Mouse (Mus musculus) neutrophil, adult 5-6 weeks (primary cell): ENCODE measurements around the gene Gabpb1. TPM values are rescaled to one million over a fixed set of nuclear protein-coding genes. Genes with fewer than 3 reads are reported as not detected.
"Not testable (repeated sequence)": the region's sequence is repeated elsewhere in the genome, so short reads cannot be mapped to it uniquely, and the experiment has no call there.

Source experiments
- ATAC-seq: fragments of 151-379, 151-347 bp; 2 replicates; pipeline ENCODE4 v1.8.0; 2017; ENCODE audit warnings: mild to moderate bottlenecking, moderate TSS enrichment; ENCODE audit not compliant: insufficient number of reproducible peaks, poor library complexity, low FRiP score, severe bottlenecking; ENCODE audit errors: extremely low read depth
- total RNA-seq: library from RNA; stranded (forward); fragments of 200-1000 nt; gene quantifications from 2 replicates; pipeline ENCODE4 v1.2.3, GENCODE M21; 2017

The Gabpb1 gene
- total RNA-seq, 1 experiment from 2014 or later, result 51.4 TPM

GRCm38 (mm10) chr2:126647762-126648161, 28.4 kb downstream of the Gabpb1 start:
- ATAC-seq, result no peak

GRCm38 (mm10) chr2:126646461-126646860, 29.7 kb downstream of the Gabpb1 start:
- ATAC-seq, result no peak

- ATAC-seq, result no peak
Measured at GRCm38 (mm10) chr2:126644768-126645167, 31.4 kb downstream of the Gabpb1 start.

DNA sequence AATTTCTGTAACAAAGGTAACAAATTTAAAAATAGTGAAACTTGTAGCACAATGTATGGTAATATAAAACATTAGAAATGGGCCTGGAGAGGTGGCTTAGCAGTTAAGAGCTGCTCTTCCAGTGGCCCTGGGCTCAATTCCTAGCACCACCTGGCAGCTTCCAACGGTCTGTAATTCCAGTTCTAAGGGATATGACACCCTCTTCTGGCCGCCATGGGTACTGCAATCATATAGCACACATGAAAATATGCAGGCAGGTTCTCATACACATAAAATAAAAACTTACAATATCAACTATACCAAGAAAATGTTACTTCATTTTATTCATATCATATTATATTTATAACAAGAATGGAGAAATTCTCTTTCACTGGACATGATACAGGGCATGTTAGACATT, 35.8 kb downstream of the Gabpb1 start:
- no peak for ATAC-seq

DNA sequence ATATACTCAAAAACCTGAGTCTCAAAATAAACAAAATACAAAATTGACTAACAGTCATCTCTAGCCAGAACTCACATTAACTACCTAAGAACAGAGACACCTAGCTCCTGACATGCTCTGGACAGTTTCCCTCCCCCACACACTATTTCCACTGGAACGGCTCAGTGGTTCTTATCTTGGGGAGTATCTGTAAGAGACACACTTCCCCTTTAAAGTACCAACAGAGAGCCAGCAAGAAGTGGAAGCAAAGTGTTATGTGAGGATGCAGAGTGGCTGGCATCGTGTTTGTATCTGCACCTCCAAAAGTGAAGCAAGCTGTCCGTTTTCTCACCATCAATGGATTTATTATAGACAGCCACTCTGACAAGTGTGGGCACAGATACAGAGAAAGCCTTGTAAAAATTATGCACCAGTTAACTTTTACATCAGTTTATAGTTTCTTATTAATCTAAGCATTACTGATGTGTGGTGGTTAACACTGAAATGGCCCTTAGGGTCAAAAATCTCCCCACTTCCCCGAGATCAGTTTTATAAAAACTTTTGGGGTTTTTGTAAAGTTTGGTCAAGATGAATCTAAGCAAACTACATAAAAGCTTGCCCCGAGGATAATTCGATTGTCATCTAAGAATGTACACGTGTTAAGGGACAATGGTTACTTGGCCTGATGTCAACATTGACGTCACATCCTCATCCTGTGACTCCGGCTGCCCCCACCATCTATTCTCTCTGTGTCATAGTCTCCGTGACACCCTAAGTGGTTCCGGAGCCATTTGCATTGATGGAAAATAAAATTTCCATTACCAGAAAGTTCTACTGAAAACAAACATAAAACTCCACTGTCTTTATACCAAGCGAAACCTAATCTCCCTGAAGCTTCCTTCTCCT, 40.0 kb downstream of the Gabpb1 start:
- ATAC-seq, result peak; percentile 44; the same call in 1 of the 2 replicates

DNA sequence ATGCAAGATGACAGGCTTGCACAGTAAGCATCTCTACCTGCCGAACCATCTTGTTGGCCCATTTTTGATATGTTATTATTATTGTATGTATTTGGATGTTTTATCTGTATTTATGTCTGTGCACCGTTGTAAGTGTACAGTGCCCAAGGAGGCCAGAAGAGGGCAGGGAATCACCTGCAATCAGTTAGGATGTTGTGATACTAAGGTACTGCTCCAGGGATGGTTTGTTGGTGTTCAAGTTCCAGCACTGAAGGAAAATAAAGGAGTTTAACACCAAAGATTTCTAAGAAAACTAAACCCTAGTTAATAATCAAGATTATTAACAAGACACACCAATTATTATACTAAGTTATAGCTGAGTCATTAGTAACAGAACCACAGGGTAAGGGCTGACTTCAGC, 43.0 kb downstream of the Gabpb1 start:
- no peak for ATAC-seq

- ATAC-seq, result no peak
Measured at GRCm38 (mm10) chr2:126628455-126628995, 47.6 kb downstream of the Gabpb1 start.

DNA sequence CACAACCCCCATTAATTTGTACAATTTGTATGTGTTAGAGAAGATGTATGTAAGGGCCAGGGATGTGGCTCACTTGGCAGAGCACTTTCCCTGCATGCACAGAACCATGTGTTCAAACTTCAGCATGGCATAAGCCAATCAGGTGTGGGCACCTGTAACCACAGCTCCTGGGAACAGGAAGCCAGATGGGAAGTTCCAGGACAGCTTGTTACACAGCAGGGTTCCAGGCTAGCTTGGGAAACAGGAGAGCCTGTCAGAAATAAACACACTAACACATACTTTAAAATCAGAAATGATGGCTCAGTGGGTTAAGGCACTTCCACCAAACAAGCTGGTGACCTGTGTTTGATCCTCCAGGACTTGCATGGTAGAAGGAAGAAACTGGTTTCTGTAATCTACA, 53.0 kb downstream of the Gabpb1 start:
- no peak for ATAC-seq

GRCm38 (mm10) chr2:126622455-126622854, 53.7 kb downstream of the Gabpb1 start:
- ATAC-seq, result no peak

DNA sequence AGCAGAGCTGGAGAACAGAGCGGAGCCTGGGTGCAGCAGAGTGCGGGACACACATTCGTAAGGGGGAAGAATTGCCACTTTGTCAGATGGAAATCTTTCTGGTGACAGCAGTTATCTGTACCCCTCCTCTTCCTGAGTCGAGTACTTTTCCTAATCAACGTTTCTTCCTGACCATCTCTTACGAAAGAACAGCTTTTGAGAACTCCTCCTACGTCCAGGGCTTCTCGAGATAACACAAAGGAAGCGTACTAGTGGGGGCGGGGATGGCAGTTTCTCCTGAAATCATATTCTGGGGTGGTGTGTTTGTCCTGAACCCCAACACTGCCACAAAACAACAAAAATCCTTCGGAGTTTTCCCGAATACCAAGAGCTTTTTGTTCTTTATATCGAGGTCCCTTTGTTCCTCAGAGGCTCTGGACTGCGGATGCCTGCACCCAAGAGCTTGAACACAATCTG, 56.9 kb downstream of the Gabpb1 start, which contains the start of gene Hdc:
Hdc (minus strand) TSS at position 51 of the 456 bp plus-strand sequence.
- ATAC-seq, result no peak

DNA sequence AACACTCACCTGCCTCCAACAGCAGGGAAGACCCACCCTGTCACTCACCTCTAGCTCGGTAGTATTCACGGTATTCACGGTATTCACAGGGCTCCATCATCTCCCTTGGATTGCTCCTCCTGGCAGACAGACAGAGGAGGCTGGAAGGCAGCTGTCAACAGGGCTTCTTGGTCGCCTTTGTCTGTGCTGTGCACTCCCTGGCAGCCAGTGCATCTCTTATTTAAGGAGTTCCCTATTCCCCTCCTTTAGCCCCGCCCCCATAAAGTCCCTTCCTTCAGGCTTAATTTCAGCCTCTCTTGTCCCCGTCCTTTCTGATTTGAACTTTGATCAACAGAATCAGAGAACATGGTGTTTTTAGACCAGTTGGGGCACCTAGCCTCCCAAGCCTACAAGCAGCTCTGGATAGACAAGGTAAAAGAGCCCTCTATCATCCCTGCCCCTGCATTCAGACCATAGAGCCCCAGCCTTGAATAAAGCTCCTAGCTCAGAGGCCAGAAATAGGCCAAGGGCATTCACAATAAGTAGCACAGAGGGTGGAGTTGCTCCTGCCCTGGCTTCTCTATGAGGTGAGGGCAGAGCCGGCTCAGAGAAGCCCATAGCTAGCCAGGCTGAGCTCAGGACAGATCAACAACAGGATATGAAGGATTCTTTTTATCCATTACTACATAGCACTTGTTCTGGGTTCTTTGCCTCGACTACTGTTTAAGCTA, 57.5 kb downstream of the Gabpb1 start:
- peak; percentile 77 for ATAC-seq

DNA sequence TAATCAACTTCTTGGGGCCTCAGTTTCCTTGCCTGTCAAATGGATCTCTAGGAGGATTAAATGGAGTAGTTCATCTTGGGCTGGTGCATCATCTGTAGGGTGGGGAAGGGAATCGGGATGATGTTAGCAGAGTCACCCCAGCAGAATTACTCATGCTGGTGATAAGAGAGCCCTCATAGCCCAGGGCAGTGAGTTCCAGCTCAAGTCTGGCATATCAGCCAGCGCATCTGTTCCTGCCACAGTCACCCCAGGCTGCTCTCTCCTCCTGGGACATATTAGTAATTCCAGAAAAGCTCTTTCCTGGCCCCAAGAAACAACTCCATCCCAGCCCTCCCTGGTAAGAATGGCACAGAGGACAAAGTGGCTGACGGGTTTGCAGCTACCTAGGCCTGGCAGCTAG, 60.8 kb downstream of the Gabpb1 start:
- no peak for ATAC-seq

DNA sequence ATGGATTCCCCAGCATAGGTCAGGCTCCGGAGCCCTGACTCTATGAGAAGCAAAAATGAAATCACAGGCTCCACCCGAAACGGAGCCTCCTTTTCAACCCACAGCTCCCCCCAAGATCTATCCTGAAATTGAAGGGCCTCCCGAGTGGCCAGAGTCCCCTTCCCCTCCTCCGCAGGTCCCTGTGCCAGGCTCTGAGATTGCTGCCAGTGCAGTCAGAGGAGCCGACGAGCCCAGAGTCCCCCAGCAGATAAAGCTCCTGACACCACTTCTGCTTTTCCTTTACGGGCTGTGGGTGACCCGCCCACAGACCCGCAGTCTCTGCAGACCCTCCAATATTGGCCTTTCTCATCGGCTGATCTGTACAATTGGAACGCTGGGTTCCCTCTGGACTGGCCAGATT, 66.5 kb downstream of the Gabpb1 start:
- not testable (repeated sequence) for ATAC-seq

DNA sequence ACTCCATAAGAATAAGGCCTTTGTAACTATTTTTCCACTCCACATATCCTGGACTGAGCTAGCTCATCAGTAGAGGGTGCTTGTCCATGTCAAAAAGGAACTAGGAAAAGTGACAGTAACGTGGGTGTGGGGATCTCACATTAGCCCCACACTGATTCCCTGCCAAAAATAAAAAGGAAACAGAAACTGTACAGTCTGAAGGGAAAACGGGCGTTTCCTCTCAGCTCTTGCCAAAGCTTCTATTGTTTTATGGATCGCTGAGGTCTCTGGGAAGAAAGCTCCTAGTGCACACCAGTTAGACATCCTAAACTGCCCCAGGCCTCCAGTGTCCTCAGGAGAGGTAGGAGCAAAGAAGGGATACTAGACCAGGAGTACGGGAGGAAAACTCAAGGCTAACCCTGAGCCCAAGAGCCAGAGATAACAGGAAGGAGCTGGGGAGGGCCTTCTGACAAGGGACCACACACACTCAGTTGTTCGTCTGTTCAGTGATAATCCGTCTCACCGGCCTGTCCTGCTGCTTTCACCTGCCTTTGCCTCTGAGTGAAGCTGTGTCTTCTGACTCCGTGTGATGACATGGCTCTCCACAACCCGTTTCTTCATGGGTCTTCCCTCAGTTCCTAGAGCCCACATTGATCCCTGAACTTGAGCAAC, 68.5 kb downstream of the Gabpb1 start:
- no peak for ATAC-seq

- ATAC-seq, result no peak
Measured at GRCm38 (mm10) chr2:126606688-126607062, 69.5 kb downstream of the Gabpb1 start.

DNA sequence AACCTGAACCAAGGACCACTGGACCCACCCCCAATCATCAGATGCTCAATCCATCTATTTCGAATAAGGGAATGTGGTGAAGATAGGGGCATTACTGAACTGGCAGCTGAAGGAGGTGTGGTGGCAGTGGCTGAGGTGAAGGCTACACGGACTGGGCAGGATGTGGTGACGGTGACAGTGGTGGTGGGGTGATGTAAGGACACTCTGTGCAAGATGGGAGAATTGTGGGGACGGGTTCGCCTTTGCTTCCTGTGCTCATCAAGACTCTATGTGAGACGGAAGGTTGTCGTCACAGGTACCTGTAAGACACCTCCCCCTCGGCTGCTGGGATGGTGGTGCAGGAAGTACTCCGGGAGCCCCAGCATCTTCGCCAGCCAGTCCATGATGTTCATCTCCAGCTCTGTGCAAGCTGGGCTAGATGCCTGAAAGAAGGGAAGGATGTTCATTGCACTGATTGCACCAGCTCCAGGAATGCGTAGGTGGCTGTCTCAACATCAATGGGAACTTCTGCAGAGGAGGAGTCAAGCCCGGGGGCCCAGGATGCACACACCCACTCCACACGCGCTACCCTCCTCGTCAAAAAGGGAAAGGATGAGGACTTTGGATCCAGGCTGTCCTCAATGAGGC, 70.0 kb downstream of the Gabpb1 start:
- ATAC-seq, result peak; percentile 78

GRCm38 (mm10) chr2:126601918-126602600, 74.1 kb downstream of the Gabpb1 start:
- peak; percentile 44 for ATAC-seq

DNA sequence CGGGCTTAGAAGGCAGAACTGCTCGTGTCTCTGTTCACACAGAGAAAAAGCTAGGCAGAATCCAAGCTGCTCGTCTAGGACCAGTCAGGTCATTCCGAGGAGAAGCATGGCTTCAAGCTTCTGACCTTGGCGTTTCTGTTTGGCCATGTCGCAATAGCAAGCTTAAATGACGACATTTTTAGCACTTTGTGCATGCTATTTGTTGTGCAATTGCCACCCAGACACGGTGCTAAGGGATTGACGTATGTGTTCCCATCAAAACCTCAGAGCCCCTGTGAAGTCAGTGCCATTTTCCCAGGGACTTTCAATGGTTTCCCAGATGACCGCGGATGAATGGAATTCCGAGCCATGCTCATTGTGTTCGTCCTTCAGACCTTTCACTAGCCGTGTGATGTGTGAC, 75.6 kb downstream of the Gabpb1 start:
- ATAC-seq, result peak; percentile 16; the same call in 1 of the 2 replicates
